Mouse (Mus musculus) embryonic facial prominence, embryonic 14.5 days (tissue): ENCODE results near the gene Tmem135. TPM values are rescaled to one million over a fixed set of nuclear protein-coding genes. Genes with fewer than 3 reads are reported as not detected.
A peak's percentile ranks its signal among the peaks of the same experiment; 100 is the strongest.

Source experiments
- ATAC-seq: fragments of 200-750 bp; cut with Nextera tagmentation; 2 replicates; pipeline ENCODE4 v1.8.0; 2017; ENCODE audit warnings: low read depth, moderate number of reproducible peaks, moderate TSS enrichment
- DNase-seq: peaks from one replicate; pipeline ENCODE4 v3.0.0-alpha.2; 2015; ENCODE audit warnings: low spot score
- H3K27ac ChIP-seq: fragments of 300-500 bp; sonication (generic); replicated peaks from 2 replicates; pipeline ENCODE4 v1.5.1; 2014; ENCODE audit warnings: low read depth, mild to moderate bottlenecking, low read length, moderate library complexity
- H3K27me3 ChIP-seq: fragments of 300-500 bp; sonication (generic); replicated peaks from 2 replicates; pipeline ENCODE4 v1.6.1; 2014; ENCODE audit warnings: low read length; ENCODE audit not compliant: control insufficient read depth, insufficient read depth
- H3K36me3 ChIP-seq: fragments of 300-500 bp; sonication (generic); 2 replicates; pipeline ENCODE4 v1.6.1; 2014; ENCODE audit warnings: low read length, mixed read lengths; ENCODE audit not compliant: control insufficient read depth, insufficient read depth
- H3K4me1 ChIP-seq: fragments of 300-500 bp; sonication (generic); 2 replicates; pipeline ENCODE4 v1.6.1; 2014; ENCODE audit warnings: antibody characterized with exemption, low read length; ENCODE audit not compliant: control insufficient read depth, insufficient read depth
- H3K4me2 ChIP-seq: fragments of 300-500 bp; sonication (generic); 2 replicates; pipeline ENCODE4 v1.6.1; 2014; ENCODE audit warnings: low read depth, mild to moderate bottlenecking, low read length, moderate library complexity, mixed read lengths
- H3K4me3 ChIP-seq: fragments of 300-500 bp; sonication (generic); 2 replicates; pipeline ENCODE4 v1.5.1; 2014; ENCODE audit warnings: low read depth, mild to moderate bottlenecking, low read length
- H3K9ac ChIP-seq: fragments of 300-500 bp; sonication (generic); 2 replicates; pipeline ENCODE4 v1.6.1; 2014; ENCODE audit warnings: low read depth, mild to moderate bottlenecking, low read length, moderate library complexity, mixed read lengths
- H3K9me3 ChIP-seq: fragments of 300-500 bp; sonication (generic); 2 replicates; pipeline ENCODE4 v1.6.1; 2016; ENCODE audit warnings: low read length; ENCODE audit not compliant: control insufficient read depth
- WGBS: fragments of 180-500 bp; shearing (Covaris S2); extraction: QIAGEN DNeasy Blood & Tissue Kit; methylation state at CpG from one replicate; pipeline ENCODE4 v1.1.7; 2014; 5-methylcytosine and 5-hydroxymethylcytosine counted together
- polyA plus RNA-seq: library from polyadenylated mRNA; unstranded; fragments of >200 nt; fragmentation: Nextera tagmentation; extraction: Ambion mirVana; gene quantifications from 2 replicates; pipeline ENCODE4 v1.2.1, GENCODE M21; 2014

Gene Tmem135
- polyA plus RNA-seq, 1 experiment from 2014 or later: 18.8 TPM

- Histone ChIP-seq H3K4me2 (no peak overlapping the region), H3K36me3 (peaks cover 5% of the 10 kb centered on the region; the same call in 1 of the 2 replicates), H3K4me1 (no peaks in the 10 kb centered on the region), H3K9ac (no peak overlapping the region), H3K4me3 (no peak overlapping the region), H3K27ac (no peak overlapping the region), H3K27me3 (no peaks in the 10 kb centered on the region), H3K9me3 (peaks cover 8% of the 10 kb centered on the region)
- WGBS: 90% methylated on average over 3 of the region's 3 CpGs
- no peak for ATAC-seq
- no peak for DNase-seq
Observed at GRCm38 (mm10) chr7:89316112-89316511, 87.9 kb downstream of the Tmem135 start.

GRCm38 (mm10) chr7:89311555-89311954 is 92.5 kb downstream of the Tmem135 start:
- DNase-seq (no peak), ATAC-seq (no peak)
- Histone ChIP-seq H3K9me3 (peaks cover 8% of the 10 kb centered on the region), H3K4me1 (no peaks in the 10 kb centered on the region), H3K4me3 (no peak overlapping the region), H3K36me3 (peaks cover 5% of the 10 kb centered on the region; the same call in 1 of the 2 replicates), H3K27me3 (no peaks in the 10 kb centered on the region), H3K4me2 (no peak overlapping the region), H3K27ac (no peak overlapping the region), H3K9ac (no peak overlapping the region)
- WGBS: 91% methylated on average over 1 of the region's 1 CpGs

GRCm38 (mm10) chr7:89308926-89309325 is 95.1 kb downstream of the Tmem135 start:
- H3K4me2 ChIP-seq: no peak overlapping the region
- no peaks in the 10 kb centered on the region for H3K27me3 ChIP-seq
- H3K4me1 ChIP-seq: no peaks in the 10 kb centered on the region
- 51% methylated on average over 3 of the region's 3 CpGs for WGBS
- H3K4me3 ChIP-seq: no peak overlapping the region
- H3K9ac ChIP-seq: no peak overlapping the region
- H3K36me3 ChIP-seq: peaks cover 9% of the 10 kb centered on the region; the same call in 1 of the 2 replicates
- peaks cover 8% of the 10 kb centered on the region for H3K9me3 ChIP-seq
- no peak overlapping the region for H3K27ac ChIP-seq
- no peak for DNase-seq
- no peak for ATAC-seq

GRCm38 (mm10) chr7:89308238-89308637 is 95.8 kb downstream of the Tmem135 start:
- peak; percentile 37; the same call in 1 of the 2 replicates for ATAC-seq
- no peaks in the 10 kb centered on the region for H3K27me3 ChIP-seq
- no peak overlapping the region for H3K4me2 ChIP-seq

GRCm38 (mm10) chr7:89306831-89307230 is 97.2 kb downstream of the Tmem135 start:
- no peak for ATAC-seq
- DNase-seq: no peak
- no peak overlapping the region for H3K27ac ChIP-seq
- no peaks in the 10 kb centered on the region for H3K4me1 ChIP-seq
- no peak overlapping the region for H3K4me3 ChIP-seq
- H3K9me3 ChIP-seq: peaks cover 5% of the 10 kb centered on the region
- no peaks in the 10 kb centered on the region for H3K27me3 ChIP-seq
- WGBS: 89% methylated on average over 6 of the region's 6 CpGs
- peaks cover 15% of the 10 kb centered on the region for H3K36me3 ChIP-seq
- H3K9ac ChIP-seq: no peak overlapping the region
- no peak overlapping the region for H3K4me2 ChIP-seq

More at GRCm38 (mm10) chr7:89308238-89308637, 95.8 kb downstream of the Tmem135 start:
- no peak overlapping the region for H3K27ac ChIP-seq
- H3K9ac ChIP-seq: no peak overlapping the region
- H3K36me3 ChIP-seq: peaks cover 13% of the 10 kb centered on the region
- no peaks in the 10 kb centered on the region for H3K4me1 ChIP-seq
- H3K4me3 ChIP-seq: no peak overlapping the region
- WGBS: 74% methylated on average over 11 of the region's 11 CpGs
- no peak for DNase-seq
- peaks cover 8% of the 10 kb centered on the region for H3K9me3 ChIP-seq

GRCm38 (mm10) chr7:89304958-89305357 is 99.1 kb downstream of the Tmem135 start:
- no peaks in the 10 kb centered on the region for H3K27me3 ChIP-seq
- H3K4me3 ChIP-seq: no peak overlapping the region
- H3K4me1 ChIP-seq: no peaks in the 10 kb centered on the region
- no peak overlapping the region for H3K9ac ChIP-seq
- H3K9me3 ChIP-seq: no peaks in the 10 kb centered on the region
- peaks cover 10% of the 10 kb centered on the region; the same call in 1 of the 2 replicates for H3K36me3 ChIP-seq
- DNase-seq (no peak), ATAC-seq (no peak)
- H3K4me2 ChIP-seq: no peak overlapping the region
- no peak overlapping the region for H3K27ac ChIP-seq
- WGBS: 93% methylated on average over 3 of the region's 3 CpGs

GRCm38 (mm10) chr7:89303765-89304164 is 100.3 kb downstream of the Tmem135 start:
- no peaks in the 10 kb centered on the region for H3K4me1 ChIP-seq

GRCm38 (mm10) chr7:89298911-89299458 is 105.0 kb downstream of the Tmem135 start:
- H3K36me3 ChIP-seq: peaks cover 7% of the 10 kb centered on the region; the same call in 1 of the 2 replicates
- DNase-seq (no peak), ATAC-seq (no peak)
- H3K4me3 ChIP-seq: no peak overlapping the region
- no peak overlapping the region for H3K4me2 ChIP-seq
- no peak overlapping the region for H3K27ac ChIP-seq
- 73% methylated on average over 1 of the region's 1 CpGs for WGBS
- H3K4me1 ChIP-seq: no peaks in the 10 kb centered on the region
- H3K9me3 ChIP-seq: no peaks in the 10 kb centered on the region
- H3K9ac ChIP-seq: no peak overlapping the region
- H3K27me3 ChIP-seq: no peaks in the 10 kb centered on the region

More at GRCm38 (mm10) chr7:89303765-89304164, 100.3 kb downstream of the Tmem135 start:
- DNase-seq (no peak), ATAC-seq (no peak)
- Histone ChIP-seq H3K9me3 (no peaks in the 10 kb centered on the region), H3K27ac (no peak overlapping the region), H3K4me2 (no peak overlapping the region), H3K36me3 (peaks cover 10% of the 10 kb centered on the region; the same call in 1 of the 2 replicates), H3K4me3 (no peak overlapping the region), H3K9ac (no peak overlapping the region), H3K27me3 (no peaks in the 10 kb centered on the region)
- WGBS: 94% methylated on average over 1 of the region's 1 CpGs

- Histone ChIP-seq H3K4me1 (no peaks in the 10 kb centered on the region), H3K9ac (no peak overlapping the region), H3K36me3 (no peaks in the 10 kb centered on the region), H3K4me3 (no peak overlapping the region), H3K27ac (no peak overlapping the region), H3K9me3 (no peaks in the 10 kb centered on the region), H3K4me2 (no peak overlapping the region), H3K27me3 (no peaks in the 10 kb centered on the region)
- 82% methylated on average over 1 of the region's 1 CpGs for WGBS
- peak; percentile 11 for DNase-seq
- no peak for ATAC-seq
Observed at GRCm38 (mm10) chr7:89296941-89297340, 107.1 kb downstream of the Tmem135 start.
